Mouse (Mus musculus): ENCODE results near the gene Gm9112. TPM values are rescaled to one million over a fixed set of nuclear protein-coding genes. Genes with fewer than 3 reads are reported as not detected.
A peak's percentile ranks its signal among the peaks of the same experiment; 100 is the strongest.
"Not testable (repeated sequence)": the region's sequence is repeated elsewhere in the genome, so short reads cannot be mapped to it uniquely, and the experiment has no call there.

Gm9112 gene
- polyA plus RNA-seq (2015; fragmentation: Nextera tagmentation; extraction: Ambion mirVana), result not detected in 2 replicates

- H3K27me3 ChIP-seq (ENCODE audit: insufficient read depth, low read length); ATAC-seq; H3K4me3 ChIP-seq (ENCODE audit: low read depth, low read length); H3K27ac ChIP-seq (ENCODE audit: low read depth); DNase-seq; H3K9me3 ChIP-seq (ENCODE audit: low read length); H3K4me2 ChIP-seq (ENCODE audit: low read depth, low read length); H3K4me1 ChIP-seq (ENCODE audit: insufficient read depth); H3K36me3 ChIP-seq (replicated peaks; ENCODE audit: insufficient read depth, low read length); H3K9ac ChIP-seq (replicated peaks): not testable (repeated sequence)
- whole genome bisulfite sequencing (ENCODE audit: insufficient replicate concordance), result 73% methylated on average over 4 of the region's 10 CpGs
These were observed at the start of gene Gm9112, which contains the start of gene Dmrtc1b for GRCm38 (mm10) chrX:102707535-102707934. TSS of gene Gm9112 (minus strand) at chrX:102707635. TSS of gene Dmrtc1b (plus strand) at chrX:102707865.

GRCm38 (mm10) chrX:102724226-102724625 is 16.8 kb upstream of the Gm9112 start:
- not testable (repeated sequence) for H3K27me3 ChIP-seq (ENCODE audit: insufficient read depth, low read length); H3K27ac ChIP-seq (ENCODE audit: low read depth); ATAC-seq; H3K4me3 ChIP-seq (ENCODE audit: low read depth, low read length); H3K4me2 ChIP-seq (ENCODE audit: low read depth, low read length); H3K4me1 ChIP-seq (ENCODE audit: insufficient read depth); DNase-seq; H3K9ac ChIP-seq (replicated peaks); H3K9me3 ChIP-seq (ENCODE audit: low read length); H3K36me3 ChIP-seq (replicated peaks; ENCODE audit: insufficient read depth, low read length)
- WGBS (ENCODE audit: insufficient replicate concordance), result 77% methylated on average over 6 of the region's 6 CpGs

DNA sequence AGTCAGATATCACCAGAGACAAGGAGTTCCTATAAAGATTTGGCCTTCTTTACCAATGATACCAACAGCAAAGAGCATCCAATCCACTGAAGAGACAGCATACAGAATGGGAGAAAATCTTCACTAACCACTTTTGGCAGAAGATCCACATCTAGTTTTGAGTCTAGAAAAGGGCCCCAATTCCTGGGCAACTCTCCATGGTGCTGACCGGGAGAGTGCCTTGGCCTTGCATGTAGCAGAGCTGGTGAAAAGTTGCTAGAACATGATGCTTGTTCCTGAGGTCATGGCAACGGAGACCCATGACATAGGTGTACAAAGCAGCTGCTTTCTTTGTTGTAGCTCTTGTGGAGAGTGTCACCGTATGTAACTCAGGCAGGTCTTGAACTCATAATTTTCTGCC is 6.8 kb downstream of the Gm9112 start:
- not testable (repeated sequence) for DNase-seq; H3K4me2 ChIP-seq (ENCODE audit: low read depth, low read length); H3K9ac ChIP-seq (replicated peaks); H3K27ac ChIP-seq (ENCODE audit: low read depth); H3K4me1 ChIP-seq (ENCODE audit: insufficient read depth); H3K36me3 ChIP-seq (replicated peaks; ENCODE audit: insufficient read depth, low read length); H3K4me3 ChIP-seq (ENCODE audit: low read depth, low read length); ATAC-seq; H3K9me3 ChIP-seq (ENCODE audit: low read length); H3K27me3 ChIP-seq (ENCODE audit: insufficient read depth, low read length)
- WGBS (ENCODE audit: insufficient replicate concordance), result 64% methylated on average over 3 of the region's 3 CpGs

GRCm38 (mm10) chrX:102689252-102689651 is 18.2 kb downstream of the Gm9112 start:
- H3K9me3 ChIP-seq (ENCODE audit: low read length); H3K4me3 ChIP-seq (ENCODE audit: low read depth, low read length); H3K36me3 ChIP-seq (replicated peaks; ENCODE audit: insufficient read depth, low read length); ATAC-seq; H3K27ac ChIP-seq (ENCODE audit: low read depth); H3K9ac ChIP-seq (replicated peaks); H3K4me1 ChIP-seq (ENCODE audit: insufficient read depth); H3K4me2 ChIP-seq (ENCODE audit: low read depth, low read length); H3K27me3 ChIP-seq (ENCODE audit: insufficient read depth, low read length): not testable (repeated sequence)
- 6% methylated on average over 4 of the region's 4 CpGs for WGBS (ENCODE audit: insufficient replicate concordance)
- TF ChIP-seq CTCF (IDR thresholded peaks at IDR 0.05; ENCODE audit: low read depth), result peak; percentile 58
- DNase-seq, result peak; percentile 12

- not testable (repeated sequence) for H3K9ac ChIP-seq (replicated peaks); H3K27ac ChIP-seq (ENCODE audit: low read depth); H3K4me1 ChIP-seq (ENCODE audit: insufficient read depth); ATAC-seq; H3K4me3 ChIP-seq (ENCODE audit: low read depth, low read length); H3K36me3 ChIP-seq (replicated peaks; ENCODE audit: insufficient read depth, low read length); H3K9me3 ChIP-seq (ENCODE audit: low read length); DNase-seq; H3K4me2 ChIP-seq (ENCODE audit: low read depth, low read length); H3K27me3 ChIP-seq (ENCODE audit: insufficient read depth, low read length)
- WGBS (ENCODE audit: insufficient replicate concordance), result 81% methylated on average over 5 of the region's 5 CpGs
These were observed 20.6 kb downstream of the Gm9112 start, which contains the start of gene Gm3880 for GRCm38 (mm10) chrX:102686872-102687271. TSS of gene Gm3880 (minus strand) at chrX:102686972.

- not testable (repeated sequence) for H3K9me3 ChIP-seq (ENCODE audit: low read length); H3K9ac ChIP-seq (replicated peaks); H3K27ac ChIP-seq (ENCODE audit: low read depth); ATAC-seq; H3K27me3 ChIP-seq (ENCODE audit: insufficient read depth, low read length); H3K4me2 ChIP-seq (ENCODE audit: low read depth, low read length); DNase-seq; H3K36me3 ChIP-seq (replicated peaks; ENCODE audit: insufficient read depth, low read length); H3K4me3 ChIP-seq (ENCODE audit: low read depth, low read length); H3K4me1 ChIP-seq (ENCODE audit: insufficient read depth)
- WGBS (ENCODE audit: insufficient replicate concordance), result 64% methylated on average over 3 of the region's 3 CpGs
These were observed 22.7 kb downstream of the Gm9112 start for GRCm38 (mm10) chrX:102684706-102685105.

- WGBS (ENCODE audit: insufficient replicate concordance), result 62% methylated on average over 2 of the region's 2 CpGs
- DNase-seq, result no peak
- H3K27me3 ChIP-seq (ENCODE audit: insufficient read depth, low read length), result no peaks in the 10 kb centered on the region
- no peaks in the 10 kb centered on the region for H3K4me1 ChIP-seq (ENCODE audit: insufficient read depth)
- H3K27ac ChIP-seq (ENCODE audit: low read depth), result no peak overlapping the region
- no peak overlapping the region for H3K9ac ChIP-seq (replicated peaks)
- H3K4me2 ChIP-seq (ENCODE audit: low read depth, low read length), result no peak overlapping the region
- H3K36me3 ChIP-seq (replicated peaks; ENCODE audit: insufficient read depth, low read length), result no peaks in the 10 kb centered on the region
- H3K4me3 ChIP-seq (ENCODE audit: low read depth, low read length), result no peak overlapping the region
- TF ChIP-seq CTCF (IDR thresholded peaks at IDR 0.05; ENCODE audit: low read depth) (no peak), EP300 (IDR thresholded peaks at IDR 0.05; ENCODE audit: low read depth) (no peak)
- no peak for ATAC-seq
- no peaks in the 10 kb centered on the region for H3K9me3 ChIP-seq (ENCODE audit: low read length)
These were observed 40.8 kb downstream of the Gm9112 start for GRCm38 (mm10) chrX:102666641-102667040.
